Mouse (Mus musculus): ENCODE results near the gene Marco. TPM values are rescaled to one million over a fixed set of nuclear protein-coding genes. Genes with fewer than 3 reads are reported as not detected.

Marco gene
- polyA plus RNA-seq (2016; fragmentation: Nextera tagmentation; extraction: Ambion mirVana) = not detected in 2 replicates

- no peak for ATAC-seq (ENCODE audit: low FRiP score)
- H3K27me3 ChIP-seq = no peaks in the 10 kb centered on the region
- H3K36me3 ChIP-seq = no peaks in the 10 kb centered on the region
- H3K4me3 ChIP-seq = no peak within 1 kb of the TSS
- H3K9me3 ChIP-seq (replicated peaks) = no peaks in the 10 kb centered on the region
- H3K27ac ChIP-seq = no peak within 1 kb of the TSS
- no peak within 1 kb of the TSS for H3K4me2 ChIP-seq (replicated peaks)
- H3K4me1 ChIP-seq = no peaks in the 10 kb centered on the region
- 62% methylated on average over 1 of the region's 1 CpGs for WGBS
- H3K9ac ChIP-seq = no peak within 1 kb of the TSS
Measured at GRCm38 (mm10) chr1:120504924-120505323, at the start of gene Marco. Gene Marco (minus strand): TSS chr1:120505024.

GRCm38 (mm10) chr1:120539506-120540029, 34.7 kb upstream of the Marco start:
- Histone ChIP-seq H3K27ac (no peak overlapping the region), H3K9ac (no peak overlapping the region), H3K4me2 (replicated peaks) (no peak overlapping the region), H3K36me3 (no peaks in the 10 kb centered on the region), H3K4me3 (no peak overlapping the region), H3K4me1 (no peaks in the 10 kb centered on the region), H3K9me3 (replicated peaks) (no peaks in the 10 kb centered on the region), H3K27me3 (no peaks in the 10 kb centered on the region)
- ATAC-seq (ENCODE audit: low FRiP score) = no peak
- 82% methylated on average over 7 of the region's 7 CpGs for WGBS

DNA sequence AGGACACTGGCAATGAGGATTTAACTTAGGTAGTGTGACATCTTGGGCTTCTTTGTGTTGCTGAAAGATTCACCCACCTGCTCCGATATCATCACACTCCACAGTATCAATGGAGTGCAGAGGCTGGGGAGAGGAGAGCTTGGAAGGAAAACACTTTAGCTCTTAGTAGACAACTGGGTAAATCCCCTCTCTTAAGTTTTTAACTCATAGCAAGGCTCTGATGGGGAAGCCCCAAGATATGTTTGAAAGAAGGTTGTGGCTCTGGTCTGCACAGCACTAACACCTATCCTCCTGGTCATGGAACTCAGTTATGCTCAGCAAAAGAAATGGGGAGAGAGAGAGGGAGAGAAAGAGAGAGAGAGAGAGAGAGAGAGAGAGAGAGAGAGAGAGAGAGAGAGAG, 32.2 kb upstream of the Marco start:
- Histone ChIP-seq H3K9ac (no peak overlapping the region), H3K4me2 (replicated peaks) (no peak overlapping the region), H3K4me3 (no peak overlapping the region), H3K27me3 (no peaks in the 10 kb centered on the region), H3K4me1 (no peaks in the 10 kb centered on the region), H3K27ac (no peak overlapping the region), H3K9me3 (replicated peaks) (no peaks in the 10 kb centered on the region), H3K36me3 (no peaks in the 10 kb centered on the region)
- ATAC-seq (ENCODE audit: low FRiP score) = no peak
- WGBS = 86% methylated on average over 1 of the region's 1 CpGs

DNA sequence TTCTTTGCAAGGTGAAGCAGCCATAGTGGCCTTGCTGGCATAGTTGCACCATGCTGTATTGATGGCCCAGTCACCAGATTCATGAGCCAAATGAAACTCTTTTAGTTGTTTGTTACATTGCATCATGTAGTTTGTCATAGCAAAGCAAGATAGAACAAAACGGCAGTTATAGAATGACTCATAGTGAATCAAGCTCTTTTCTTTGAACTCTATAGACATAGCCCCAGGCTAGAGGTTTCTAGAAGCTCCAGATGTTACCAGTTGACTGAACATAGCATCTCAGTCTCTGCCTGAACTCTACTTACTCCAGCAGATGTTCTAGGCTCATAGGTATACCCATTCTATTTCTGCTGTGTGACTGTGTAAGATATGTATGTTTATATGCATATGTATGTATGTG, 31.1 kb upstream of the Marco start:
- H3K36me3 ChIP-seq = no peaks in the 10 kb centered on the region
- H3K27ac ChIP-seq = no peak overlapping the region
- no peak overlapping the region for H3K4me2 ChIP-seq (replicated peaks)
- H3K4me3 ChIP-seq = no peak overlapping the region
- no peaks in the 10 kb centered on the region for H3K27me3 ChIP-seq
- no peaks in the 10 kb centered on the region for H3K4me1 ChIP-seq
- no peak overlapping the region for H3K9ac ChIP-seq
- no peak for ATAC-seq (ENCODE audit: low FRiP score)
- WGBS = 83% methylated on average over 1 of the region's 1 CpGs
- no peaks in the 10 kb centered on the region for H3K9me3 ChIP-seq (replicated peaks)

DNA sequence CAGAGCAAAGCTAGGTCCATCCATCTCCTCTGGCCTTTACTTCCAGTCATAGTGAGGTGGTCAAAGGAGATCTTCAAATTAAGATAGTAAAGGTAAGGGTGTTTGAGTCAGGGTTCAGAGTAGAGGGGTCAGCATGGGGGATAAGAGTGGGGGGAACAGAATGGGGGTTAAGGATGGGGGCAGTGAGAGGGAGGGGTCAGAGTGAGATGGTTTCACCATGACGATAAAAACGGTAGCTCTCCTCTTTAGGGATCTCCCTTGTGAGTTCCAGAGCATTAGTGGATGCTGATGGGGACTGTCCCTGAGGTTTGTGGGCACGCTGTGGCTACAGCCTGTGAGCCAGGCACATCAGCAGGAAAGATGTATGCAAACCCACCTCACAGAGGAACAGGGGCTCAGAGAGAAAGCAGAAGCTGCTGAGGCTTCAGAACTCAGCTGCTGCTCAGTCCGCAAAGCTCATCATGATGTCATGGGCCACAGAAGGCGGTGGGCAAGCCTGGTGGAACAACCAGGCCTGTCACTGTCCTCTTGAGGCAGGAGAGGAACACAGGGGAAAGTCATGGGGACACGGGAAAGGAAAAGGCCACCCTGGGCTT, 27.6 kb upstream of the Marco start:
- ATAC-seq (ENCODE audit: low FRiP score) = no peak
- Histone ChIP-seq H3K9ac (no peak overlapping the region), H3K27ac (no peak overlapping the region)

GRCm38 (mm10) chr1:120531770-120532169, 26.9 kb upstream of the Marco start:
- H3K4me2 ChIP-seq (replicated peaks) = no peak overlapping the region
- H3K27ac ChIP-seq = no peak overlapping the region
- H3K4me3 ChIP-seq = no peak overlapping the region
- no peaks in the 10 kb centered on the region for H3K9me3 ChIP-seq (replicated peaks)
- 85% methylated on average over 2 of the region's 3 CpGs for WGBS
- H3K4me1 ChIP-seq = no peaks in the 10 kb centered on the region
- no peak overlapping the region for H3K9ac ChIP-seq
- H3K27me3 ChIP-seq = no peaks in the 10 kb centered on the region
- H3K36me3 ChIP-seq = no peaks in the 10 kb centered on the region
- no peak for ATAC-seq (ENCODE audit: low FRiP score)

More for the DNA sequence above, 27.6 kb upstream of the Marco start:
- Histone ChIP-seq H3K4me3 (no peak overlapping the region), H3K36me3 (no peaks in the 10 kb centered on the region), H3K9me3 (replicated peaks) (no peaks in the 10 kb centered on the region), H3K27me3 (no peaks in the 10 kb centered on the region), H3K4me2 (replicated peaks) (no peak overlapping the region), H3K4me1 (no peaks in the 10 kb centered on the region)
- 75% methylated on average over 6 of the region's 6 CpGs for WGBS

- no peak for ATAC-seq (ENCODE audit: low FRiP score)
- Histone ChIP-seq H3K36me3 (no peaks in the 10 kb centered on the region), H3K4me2 (replicated peaks) (no peak overlapping the region), H3K9ac (no peak overlapping the region), H3K9me3 (replicated peaks) (no peaks in the 10 kb centered on the region), H3K27me3 (no peaks in the 10 kb centered on the region), H3K27ac (no peak overlapping the region), H3K4me1 (no peaks in the 10 kb centered on the region), H3K4me3 (no peak overlapping the region)
- 86% methylated on average over 2 of the region's 2 CpGs for WGBS
Measured at GRCm38 (mm10) chr1:120529881-120530280, 25.1 kb upstream of the Marco start.

GRCm38 (mm10) chr1:120517618-120518017, 12.8 kb upstream of the Marco start:
- Histone ChIP-seq H3K4me3 (no peak overlapping the region), H3K9ac (no peak overlapping the region), H3K27ac (no peak overlapping the region), H3K9me3 (replicated peaks) (no peaks in the 10 kb centered on the region), H3K4me2 (replicated peaks) (no peak overlapping the region), H3K27me3 (no peaks in the 10 kb centered on the region), H3K36me3 (no peaks in the 10 kb centered on the region), H3K4me1 (no peaks in the 10 kb centered on the region)
- ATAC-seq (ENCODE audit: low FRiP score) = no peak
- 75% methylated on average over 7 of the region's 7 CpGs for WGBS

GRCm38 (mm10) chr1:120510311-120510710, 5.5 kb upstream of the Marco start:
- 74% methylated on average over 3 of the region's 3 CpGs for WGBS
- Histone ChIP-seq H3K9me3 (replicated peaks) (no peaks in the 10 kb centered on the region), H3K4me1 (no peaks in the 10 kb centered on the region), H3K27me3 (no peaks in the 10 kb centered on the region), H3K4me3 (no peak overlapping the region), H3K27ac (no peak overlapping the region), H3K9ac (no peak overlapping the region), H3K36me3 (no peaks in the 10 kb centered on the region), H3K4me2 (replicated peaks) (no peak overlapping the region)
- no peak for ATAC-seq (ENCODE audit: low FRiP score)

DNA sequence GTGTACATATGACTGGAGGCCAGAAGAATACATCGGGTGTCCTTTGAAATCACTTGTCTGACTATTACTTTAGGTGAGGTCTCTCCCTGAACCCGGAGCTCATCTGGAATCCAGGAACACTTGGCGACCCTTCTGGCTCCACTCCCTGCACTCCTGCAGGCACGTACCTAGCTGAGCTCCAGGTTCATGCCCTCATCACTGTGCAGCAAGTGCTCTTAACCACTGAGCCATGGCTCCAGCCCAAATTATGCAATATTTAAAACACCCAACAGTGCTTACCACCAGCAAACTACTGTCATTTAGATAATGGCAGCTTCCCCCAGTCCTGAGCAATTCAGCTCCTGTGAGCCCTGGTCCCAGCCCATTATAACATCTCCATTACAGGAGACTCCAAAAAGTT, 4.2 kb upstream of the Marco start:
- H3K4me1 ChIP-seq = no peaks in the 10 kb centered on the region
- ATAC-seq (ENCODE audit: low FRiP score) = no peak
- whole genome bisulfite sequencing = 92% methylated on average over 4 of the region's 4 CpGs
- no peak overlapping the region for H3K4me2 ChIP-seq (replicated peaks)
- H3K4me3 ChIP-seq = no peak overlapping the region
- H3K9ac ChIP-seq = no peak overlapping the region
- H3K9me3 ChIP-seq (replicated peaks) = no peaks in the 10 kb centered on the region
- no peak overlapping the region for H3K27ac ChIP-seq
- no peaks in the 10 kb centered on the region for H3K27me3 ChIP-seq
- H3K36me3 ChIP-seq = no peaks in the 10 kb centered on the region

- Histone ChIP-seq H3K4me3 (no peak overlapping the region), H3K27ac (no peak overlapping the region), H3K4me2 (replicated peaks) (no peak overlapping the region), H3K4me1 (no peaks in the 10 kb centered on the region), H3K9me3 (replicated peaks) (no peaks in the 10 kb centered on the region), H3K36me3 (no peaks in the 10 kb centered on the region), H3K9ac (no peak overlapping the region), H3K27me3 (no peaks in the 10 kb centered on the region)
- WGBS = 63% methylated on average over 6 of the region's 6 CpGs
- ATAC-seq (ENCODE audit: low FRiP score) = no peak
Measured at GRCm38 (mm10) chr1:120504046-120504710, 646 bp downstream of the Marco start.

- Histone ChIP-seq H3K36me3 (no peaks in the 10 kb centered on the region), H3K4me3 (no peak overlapping the region), H3K4me1 (no peaks in the 10 kb centered on the region), H3K27me3 (no peaks in the 10 kb centered on the region), H3K27ac (no peak overlapping the region), H3K9ac (no peak overlapping the region), H3K9me3 (replicated peaks) (no peaks in the 10 kb centered on the region), H3K4me2 (replicated peaks) (no peak overlapping the region)
- WGBS = 81% methylated on average over 4 of the region's 4 CpGs
- ATAC-seq (ENCODE audit: low FRiP score) = no peak
Measured at GRCm38 (mm10) chr1:120501496-120501895, 3.3 kb downstream of the Marco start.

DNA sequence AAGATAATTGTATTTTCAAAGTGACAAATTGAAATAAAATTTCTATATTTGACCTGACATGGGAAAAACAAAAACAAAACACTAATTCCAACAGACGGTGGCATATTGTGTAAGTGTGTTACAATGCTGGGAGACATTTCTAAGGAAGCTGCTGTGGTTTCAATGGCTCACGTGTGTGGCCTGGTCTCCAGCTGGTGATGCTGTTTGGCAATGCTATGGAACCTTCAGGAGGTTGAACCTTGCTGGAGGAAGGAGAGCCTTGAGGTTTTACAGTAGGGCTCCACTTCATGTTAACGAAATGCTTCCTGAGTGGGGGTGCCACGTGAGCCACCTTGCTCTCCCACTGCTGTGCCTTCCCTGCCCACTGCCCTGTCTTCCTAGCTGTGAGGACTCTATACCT, 6.8 kb downstream of the Marco start:
- Histone ChIP-seq H3K4me3 (no peak overlapping the region), H3K4me1 (no peaks in the 10 kb centered on the region), H3K4me2 (replicated peaks) (no peak overlapping the region), H3K9me3 (replicated peaks) (no peaks in the 10 kb centered on the region), H3K36me3 (no peaks in the 10 kb centered on the region), H3K27ac (no peak overlapping the region), H3K9ac (no peak overlapping the region), H3K27me3 (no peaks in the 10 kb centered on the region)
- 75% methylated on average over 4 of the region's 4 CpGs for WGBS
- no peak for ATAC-seq (ENCODE audit: low FRiP score)
